Mouse (Mus musculus): ENCODE measurements around the gene Lpcat1. TPM values are rescaled to one million over a fixed set of nuclear protein-coding genes. Genes with fewer than 3 reads are reported as not detected.

The Lpcat1 gene
- 10 to 100 TPM; 57.1 to 62.9 TPM for polyA plus RNA-seq (2017; shearing (Covaris generic))

DNA sequence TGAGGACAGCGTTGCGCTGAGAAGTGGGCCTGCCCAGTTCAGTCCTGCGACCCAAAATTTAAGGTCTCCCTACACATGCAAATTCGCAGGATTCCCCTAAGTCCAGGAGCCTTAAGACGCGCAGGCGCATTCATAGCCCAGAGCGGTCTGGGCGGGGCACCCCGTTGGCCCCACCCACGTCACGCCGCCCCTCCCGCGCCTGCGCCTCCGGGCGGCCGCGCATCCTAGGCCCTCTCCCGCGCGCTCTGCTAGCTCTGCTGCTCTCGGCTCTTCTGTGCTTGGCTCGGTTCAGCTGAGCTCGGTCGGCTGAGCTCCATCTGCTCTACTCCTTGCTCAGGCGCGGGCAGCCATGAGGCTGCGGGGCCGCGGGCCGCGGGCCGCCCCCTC is at the start of gene Lpcat1:
Gene Lpcat1 (plus strand): TSS at position 164 of the 387 bp plus-strand sequence.

DNA sequence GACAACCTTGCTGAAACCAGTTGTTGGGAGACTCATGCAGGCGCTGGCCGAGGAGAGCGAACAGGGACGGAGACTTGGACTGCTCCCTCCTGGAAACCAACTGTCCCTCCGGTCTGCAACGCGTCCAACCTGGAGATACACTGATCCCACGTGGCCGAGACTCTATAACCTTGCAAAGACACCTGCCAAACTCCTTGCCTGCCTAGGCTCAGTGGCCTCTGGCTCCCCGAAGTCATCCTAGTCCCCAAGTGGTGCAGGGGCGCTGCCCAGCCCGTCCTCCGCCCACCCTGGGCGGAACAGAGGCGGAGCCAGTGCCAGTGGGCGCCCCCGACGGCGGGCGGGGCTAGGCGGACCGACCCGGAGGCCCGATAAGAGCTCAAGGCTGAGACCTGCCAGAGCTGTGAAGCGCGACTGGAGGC is 69.4 kb downstream of the Lpcat1 start, which contains the start of gene Slc6a3:
Gene Slc6a3 (plus strand): TSS at position 345 of the 419 bp plus-strand sequence.

Other genes starting within 250 kb of the Lpcat1 start
- under 1 TPM in 1 of 2 experiments, not detected in 1; 0.77 TPM for gene Irx4, start 206.7 kb upstream of the Lpcat1 start, polyA plus RNA-seq (2017; shearing (Covaris generic))
- 10 to 100 TPM; 88.4 to 91.8 TPM for gene Mrpl36, start 138.7 kb upstream of the Lpcat1 start, polyA plus RNA-seq (2017; shearing (Covaris generic))
- 100 to 1,000 TPM; 133 to 146 TPM for gene Ndufs6, start 138.7 kb upstream of the Lpcat1 start, polyA plus RNA-seq (2017; shearing (Covaris generic))
- under 1 TPM; 0.07 to 0.27 TPM for gene Slc6a3, start 69.5 kb downstream of the Lpcat1 start, polyA plus RNA-seq (2017; shearing (Covaris generic))
- 100 to 1,000 TPM; 213 to 222 TPM for gene Clptm1l, start 136.8 kb downstream of the Lpcat1 start, polyA plus RNA-seq (2017; shearing (Covaris generic))
- gene Tert, start 159.7 kb downstream of the Lpcat1 start, polyA plus RNA-seq (2017; shearing (Covaris generic)) = 1 to 10 TPM; 6.0 to 7.4 TPM
- under 1 TPM in 1 of 2 experiments, not detected in 1; 0.22 TPM for gene Slc6a18, start 210.8 kb downstream of the Lpcat1 start, polyA plus RNA-seq (2017; shearing (Covaris generic))
- gene Slc6a19, start 237.7 kb downstream of the Lpcat1 start, polyA plus RNA-seq (2017; shearing (Covaris generic)) = under 1 TPM in 1 of 2 experiments, not detected in 1; 0.95 TPM